Mouse (Mus musculus): ENCODE measurements around the gene Mpp6. TPM values are rescaled to one million over a fixed set of nuclear protein-coding genes. Genes with fewer than 3 reads are reported as not detected.

Mpp6 gene
- polyA plus RNA-seq, 1 experiment from 2014 or later = 52.4 TPM

GRCm38 (mm10) chr6:50237963-50238362 is 127.9 kb downstream of the Mpp6 start:
- WGBS = 73% methylated on average over 2 of the region's 2 CpGs
- ATAC-seq (ENCODE audit: low FRiP score) = no peak
- H3K9me3 ChIP-seq = no peaks in the 10 kb centered on the region

GRCm38 (mm10) chr6:50239902-50240301 is 129.9 kb downstream of the Mpp6 start:
- Histone ChIP-seq H3K27me3 (no peaks in the 10 kb centered on the region), H3K4me3 (no peak overlapping the region), H3K9ac (no peak overlapping the region), H3K27ac (no peak overlapping the region), H3K4me1 (replicated peaks) (peaks cover 4% of the 10 kb centered on the region; the same call in 1 of the 2 replicates), H3K9me3 (no peaks in the 10 kb centered on the region), H3K36me3 (no peaks in the 10 kb centered on the region), H3K4me2 (no peak overlapping the region)
- 95% methylated on average over 2 of the region's 2 CpGs for WGBS
- ATAC-seq (ENCODE audit: low FRiP score) = no peak

More at GRCm38 (mm10) chr6:50237963-50238362, 127.9 kb downstream of the Mpp6 start:
- no peaks in the 10 kb centered on the region for H3K36me3 ChIP-seq
- no peak overlapping the region for H3K4me2 ChIP-seq
- no peaks in the 10 kb centered on the region for H3K27me3 ChIP-seq
- no peak overlapping the region for H3K9ac ChIP-seq
- no peak overlapping the region for H3K27ac ChIP-seq
- H3K4me3 ChIP-seq = no peak overlapping the region
- H3K4me1 ChIP-seq (replicated peaks) = no peaks in the 10 kb centered on the region

- ATAC-seq (ENCODE audit: low FRiP score) = no peak
- H3K27me3 ChIP-seq = no peaks in the 10 kb centered on the region
- H3K4me3 ChIP-seq = no peak overlapping the region
- no peaks in the 10 kb centered on the region for H3K36me3 ChIP-seq
- H3K9me3 ChIP-seq = no peaks in the 10 kb centered on the region
- H3K4me2 ChIP-seq = no peak overlapping the region
- H3K27ac ChIP-seq = no peak overlapping the region
- no peak overlapping the region for H3K9ac ChIP-seq
- H3K4me1 ChIP-seq (replicated peaks) = peaks cover 4% of the 10 kb centered on the region; the same call in 1 of the 2 replicates
- 76% methylated on average over 5 of the region's 5 CpGs for WGBS
Observed at GRCm38 (mm10) chr6:50240437-50240836, 130.4 kb downstream of the Mpp6 start.

GRCm38 (mm10) chr6:50244126-50244525 is 134.1 kb downstream of the Mpp6 start:
- ATAC-seq (ENCODE audit: low FRiP score) = no peak
- no peak overlapping the region for H3K27ac ChIP-seq
- H3K27me3 ChIP-seq = no peaks in the 10 kb centered on the region
- H3K4me2 ChIP-seq = no peak overlapping the region
- H3K4me3 ChIP-seq = no peak overlapping the region
- H3K9me3 ChIP-seq = no peaks in the 10 kb centered on the region
- H3K36me3 ChIP-seq = peaks cover 6% of the 10 kb centered on the region
- H3K4me1 ChIP-seq (replicated peaks) = peaks cover 4% of the 10 kb centered on the region; the same call in 1 of the 2 replicates
- 66% methylated on average over 4 of the region's 4 CpGs for WGBS
- H3K9ac ChIP-seq = no peak overlapping the region

- no peak for ATAC-seq (ENCODE audit: low FRiP score)
- 89% methylated on average over 4 of the region's 4 CpGs for WGBS
- Histone ChIP-seq H3K4me3 (no peak overlapping the region), H3K9ac (no peak overlapping the region), H3K36me3 (peaks cover 6% of the 10 kb centered on the region), H3K27ac (no peak overlapping the region), H3K4me2 (no peak overlapping the region), H3K9me3 (no peaks in the 10 kb centered on the region), H3K27me3 (no peaks in the 10 kb centered on the region), H3K4me1 (replicated peaks) (peaks cover 4% of the 10 kb centered on the region; the same call in 1 of the 2 replicates)
Observed at GRCm38 (mm10) chr6:50244967-50245366, 134.9 kb downstream of the Mpp6 start.

- Histone ChIP-seq H3K36me3 (peaks cover 15% of the 10 kb centered on the region), H3K4me1 (replicated peaks) (peaks cover 4% of the 10 kb centered on the region; the same call in 1 of the 2 replicates), H3K9me3 (no peaks in the 10 kb centered on the region), H3K27me3 (no peaks in the 10 kb centered on the region), H3K4me3 (no peak overlapping the region), H3K27ac (no peak overlapping the region), H3K4me2 (no peak overlapping the region), H3K9ac (no peak overlapping the region)
- no peak for ATAC-seq (ENCODE audit: low FRiP score)
- 81% methylated on average over 2 of the region's 2 CpGs for WGBS
Observed at GRCm38 (mm10) chr6:50247356-50247755, 137.3 kb downstream of the Mpp6 start.

GRCm38 (mm10) chr6:50247791-50248190 is 137.8 kb downstream of the Mpp6 start:
- Histone ChIP-seq H3K4me2 (no peak overlapping the region), H3K9me3 (no peaks in the 10 kb centered on the region), H3K9ac (no peak overlapping the region), H3K27ac (no peak overlapping the region), H3K36me3 (peaks cover 15% of the 10 kb centered on the region), H3K27me3 (no peaks in the 10 kb centered on the region), H3K4me1 (replicated peaks) (peaks cover 4% of the 10 kb centered on the region; the same call in 1 of the 2 replicates), H3K4me3 (no peak overlapping the region)
- WGBS = 91% methylated on average over 4 of the region's 4 CpGs
- no peak for ATAC-seq (ENCODE audit: low FRiP score)

Other genes with a start within 250 kb of the Mpp6 start
- gene Gsdme, start 153.6 kb downstream of the Mpp6 start, polyA plus RNA-seq (2015; fragmentation: Nextera tagmentation; extraction: Ambion mirVana) = 69.8 and 71.0 TPM in 2 replicates